Mouse (Mus musculus) embryonic fibroblast, embryonic 13.5 days (primary cell): ENCODE results near the gene Wdr82. TPM values are rescaled to one million over a fixed set of nuclear protein-coding genes. Genes with fewer than 3 reads are reported as not detected.

Experiments used
- H3K27ac ChIP-seq: 2 replicates; pipeline ENCODE4 v1.5.1; 2012; ENCODE audit warnings: low read length, control low read depth, inconsistent platforms; ENCODE audit not compliant: insufficient read depth
- H3K4me1 ChIP-seq: 2 replicates; pipeline ENCODE4 v1.6.1; 2011; ENCODE audit warnings: low read length; ENCODE audit not compliant: control insufficient read depth, insufficient read depth
- H3K4me3 ChIP-seq: 2 replicates; pipeline ENCODE4 v1.5.1; 2011; ENCODE audit warnings: mild to moderate bottlenecking, control low read depth, low read length; ENCODE audit not compliant: insufficient read depth
- CTCF ChIP-seq: IDR thresholded peaks from 2 replicates; pipeline ENCODE4 v1.5.1; 2011; ENCODE audit warnings: mild to moderate bottlenecking, control low read depth, low read length, moderate library complexity, borderline replicate concordance; ENCODE audit not compliant: insufficient read depth
- POLR2A ChIP-seq: IDR thresholded peaks from 2 replicates; pipeline ENCODE4 v1.6.1; 2011; ENCODE audit warnings: low read depth, mild to moderate bottlenecking, control low read depth, low read length, moderate library complexity
- polyA plus RNA-seq: library from polyadenylated mRNA; stranded (reverse); fragments of >200 nt; gene quantifications from 2 replicates; pipeline ENCODE4 v1.2.4, GENCODE M21; 2011; ENCODE audit warnings: low read depth; ENCODE audit not compliant: missing spikeins, insufficient read length

Wdr82 gene
- polyA plus RNA-seq, 1 experiment: 120 TPM

GRCm38 (mm10) chr9:106215341-106216125 lies 44.8 kb downstream of the Wdr82 start:
- TF ChIP-seq CTCF (no peak), POLR2A (no peak)
- Histone ChIP-seq H3K27ac (no peak overlapping the region), H3K4me1 (no peaks in the 10 kb centered on the region; the same call in 1 of the 2 replicates), H3K4me3 (no peak overlapping the region)

- H3K4me3 ChIP-seq: no peak overlapping the region
- no peaks in the 10 kb centered on the region for H3K4me1 ChIP-seq
- H3K27ac ChIP-seq: no peak overlapping the region
- TF ChIP-seq CTCF (no peak), POLR2A (no peak)
Observed at GRCm38 (mm10) chr9:106216971-106217370, 46.2 kb downstream of the Wdr82 start.

- TF ChIP-seq POLR2A (no peak), CTCF (no peak)
- Histone ChIP-seq H3K4me3 (no peak overlapping the region), H3K4me1 (no peaks in the 10 kb centered on the region), H3K27ac (no peak overlapping the region)
Observed at GRCm38 (mm10) chr9:106220894-106221523, 50.3 kb downstream of the Wdr82 start.

GRCm38 (mm10) chr9:106222261-106222851 lies 51.6 kb downstream of the Wdr82 start, which contains the start of gene Tlr9:
Gene Tlr9, plus strand, starts transcription at chr9:106222598.
- H3K4me1 ChIP-seq: 0 out of 2 replicates have a peak, but pooled peaks cover 2% of the 10 kb centered on the region
- TF ChIP-seq CTCF (no peak), POLR2A (no peak)
- H3K27ac ChIP-seq: no peak within 1 kb of the TSS
- H3K4me3 ChIP-seq: no peak within 1 kb of the TSS

GRCm38 (mm10) chr9:106222994-106223393 lies 52.3 kb downstream of the Wdr82 start:
- H3K4me1 ChIP-seq: 0 out of 2 replicates have a peak, but pooled peaks cover 2% of the 10 kb centered on the region
- no peak overlapping the region for H3K4me3 ChIP-seq
- no peak overlapping the region for H3K27ac ChIP-seq
- TF ChIP-seq POLR2A (no peak), CTCF (no peak)

GRCm38 (mm10) chr9:106225469-106226150 lies 54.9 kb downstream of the Wdr82 start:
- TF ChIP-seq POLR2A (no peak), CTCF (no peak)
- no peak overlapping the region for H3K27ac ChIP-seq
- no peak overlapping the region for H3K4me3 ChIP-seq

DNA sequence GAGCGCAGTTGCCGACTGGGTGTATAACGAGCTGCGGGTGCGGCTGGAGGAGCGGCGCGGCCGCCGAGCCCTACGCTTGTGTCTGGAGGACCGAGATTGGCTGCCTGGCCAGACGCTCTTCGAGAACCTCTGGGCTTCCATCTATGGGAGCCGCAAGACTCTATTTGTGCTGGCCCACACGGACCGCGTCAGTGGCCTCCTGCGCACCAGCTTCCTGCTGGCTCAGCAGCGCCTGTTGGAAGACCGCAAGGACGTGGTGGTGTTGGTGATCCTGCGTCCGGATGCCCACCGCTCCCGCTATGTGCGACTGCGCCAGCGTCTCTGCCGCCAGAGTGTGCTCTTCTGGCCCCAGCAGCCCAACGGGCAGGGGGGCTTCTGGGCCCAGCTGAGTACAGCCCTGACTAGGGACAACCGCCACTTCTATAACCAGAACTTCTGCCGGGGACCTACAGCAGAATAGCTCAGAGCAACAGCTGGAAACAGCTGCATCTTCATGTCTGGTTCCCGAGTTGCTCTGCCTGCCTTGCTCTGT lies 55.5 kb downstream of the Wdr82 start:
- 0 out of 2 replicates have a peak, but pooled peaks cover 2% of the 10 kb centered on the region for H3K4me1 ChIP-seq
- no peak overlapping the region for H3K4me3 ChIP-seq
- TF ChIP-seq CTCF (no peak), POLR2A (no peak)
- no peak overlapping the region for H3K27ac ChIP-seq

More at GRCm38 (mm10) chr9:106225469-106226150, 54.9 kb downstream of the Wdr82 start:
- H3K4me1 ChIP-seq: 0 out of 2 replicates have a peak, but pooled peaks cover 2% of the 10 kb centered on the region

DNA sequence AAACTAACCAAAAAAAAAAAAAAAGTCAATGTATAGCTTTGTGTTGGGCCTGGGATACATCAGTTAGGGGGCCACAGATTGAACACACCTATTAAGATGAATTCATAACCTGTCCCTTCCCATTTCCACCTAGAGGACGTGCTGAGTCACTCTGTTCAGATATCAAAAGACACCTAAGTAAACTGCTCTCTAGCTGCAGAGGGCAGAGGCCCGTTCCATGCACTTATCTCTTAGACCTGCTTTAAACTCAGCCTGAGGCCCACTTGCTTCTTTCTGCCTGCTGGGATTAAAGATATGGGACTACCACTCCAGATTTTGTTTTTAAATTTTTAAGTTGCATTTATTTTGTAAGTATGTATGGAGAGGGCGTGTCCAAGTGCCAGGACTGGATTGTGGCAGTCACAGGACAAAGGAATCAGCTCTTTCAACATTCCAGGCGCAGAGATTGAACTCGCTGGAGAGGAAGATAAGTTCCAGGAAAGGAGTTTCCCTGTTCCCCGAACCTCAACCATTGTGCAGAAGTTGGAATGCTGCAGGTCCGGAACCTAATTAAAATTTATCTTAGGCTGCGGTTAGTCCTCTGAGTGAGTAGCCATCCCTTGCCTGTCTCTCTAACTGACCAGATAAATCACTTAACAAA lies 57.2 kb downstream of the Wdr82 start:
- Histone ChIP-seq H3K4me3 (no peak overlapping the region), H3K27ac (no peak overlapping the region), H3K4me1 (0 out of 2 replicates have a peak, but pooled peaks cover 2% of the 10 kb centered on the region)
- TF ChIP-seq POLR2A (no peak), CTCF (no peak)
